Mouse (Mus musculus) midbrain, embryonic 16.5 days (tissue): ENCODE results near the gene Igdcc3. TPM values are rescaled to one million over a fixed set of nuclear protein-coding genes. Genes with fewer than 3 reads are reported as not detected.
"Not testable (repeated sequence)": the region's sequence is repeated elsewhere in the genome, so short reads cannot be mapped to it uniquely, and the experiment has no call there.

Experiments used
- ATAC-seq: fragments of 200-750 bp; cut with Nextera tagmentation; 2 replicates; pipeline ENCODE4 v1.8.0; 2017; ENCODE audit warnings: moderate TSS enrichment
- H3K27ac ChIP-seq: fragments of 300-500 bp; sonication (generic); 2 replicates; pipeline ENCODE4 v1.5.1; 2014; ENCODE audit warnings: mild to moderate bottlenecking, low read length, mixed read lengths
- H3K27me3 ChIP-seq: fragments of 300-500 bp; sonication (generic); 2 replicates; pipeline ENCODE4 v1.6.1; 2014; ENCODE audit warnings: low read depth, low read length, mixed read lengths; ENCODE audit not compliant: control insufficient read depth, insufficient read depth
- H3K36me3 ChIP-seq: fragments of 300-500 bp; sonication (generic); 2 replicates; pipeline ENCODE4 v1.6.1; 2014; ENCODE audit warnings: mild to moderate bottlenecking, low read length, moderate library complexity, mixed read lengths; ENCODE audit not compliant: control insufficient read depth, insufficient read depth
- H3K4me1 ChIP-seq: fragments of 300-500 bp; sonication (generic); 2 replicates; pipeline ENCODE4 v1.6.1; 2014; ENCODE audit warnings: mild to moderate bottlenecking, low read length, mixed read lengths; ENCODE audit not compliant: control insufficient read depth, insufficient read depth
- H3K4me2 ChIP-seq: fragments of 300-500 bp; sonication (generic); 2 replicates; pipeline ENCODE4 v1.6.1; 2014; ENCODE audit warnings: mild to moderate bottlenecking, low read length, mixed read lengths
- H3K4me3 ChIP-seq: fragments of 300-500 bp; sonication (generic); 2 replicates; pipeline ENCODE4 v1.5.1; 2014; ENCODE audit warnings: low read depth, mild to moderate bottlenecking, low read length, moderate library complexity, mixed read lengths
- H3K9ac ChIP-seq: fragments of 300-500 bp; sonication (generic); 2 replicates; pipeline ENCODE4 v1.6.1; 2014; ENCODE audit warnings: low read depth, low read length, mixed read lengths
- H3K9me3 ChIP-seq: fragments of 300-500 bp; sonication (generic); replicated peaks from 2 replicates; pipeline ENCODE4 v1.6.1; 2014; ENCODE audit warnings: mild to moderate bottlenecking, low read length, mixed read lengths; ENCODE audit not compliant: control insufficient read depth, poor library complexity, severe bottlenecking
- WGBS: fragments of 180-500 bp; shearing (Covaris S2); extraction: QIAGEN DNeasy Blood & Tissue Kit; methylation state at CpG from one replicate; pipeline ENCODE4 v1.1.7; 2014; 5-methylcytosine and 5-hydroxymethylcytosine counted together
- polyA plus RNA-seq: library from polyadenylated mRNA; unstranded; fragments of >200 nt; fragmentation: Nextera tagmentation; extraction: Ambion mirVana; gene quantifications from 2 replicates; pipeline ENCODE4 v1.2.1, GENCODE M21; 2015

Igdcc3 gene
- polyA plus RNA-seq, 1 experiment from 2014 or later = 8.7 TPM

- Histone ChIP-seq H3K27me3 (no peaks in the 10 kb centered on the region), H3K4me1 (peaks cover 7% of the 10 kb centered on the region), H3K27ac (peak overlapping the region; percentile 87), H3K4me3 (peak overlapping the region; percentile 40), H3K4me2 (peak overlapping the region; percentile 52), H3K9me3 (no peaks in the 10 kb centered on the region), H3K36me3 (no peaks in the 10 kb centered on the region), H3K9ac (peak overlapping the region; percentile 54)
- ATAC-seq = peak; percentile 89
- WGBS = under 1% methylated on average over 18 of the region's 18 CpGs
These were observed 60.6 kb downstream of the Igdcc3 start for GRCm38 (mm10) chr9:65201381-65202164.

- Histone ChIP-seq H3K27ac (peak overlapping the region; percentile 87), H3K4me3 (peak overlapping the region; percentile 40), H3K27me3 (no peaks in the 10 kb centered on the region), H3K9me3 (no peaks in the 10 kb centered on the region), H3K9ac (peak overlapping the region; percentile 54), H3K36me3 (no peaks in the 10 kb centered on the region), H3K4me2 (peak overlapping the region; percentile 52), H3K4me1 (peaks cover 3% of the 10 kb centered on the region; the same call in 1 of the 2 replicates)
- 23% methylated on average over 10 of the region's 11 CpGs for WGBS
- peak; percentile 40; the same call in 1 of the 2 replicates for ATAC-seq
These were observed 61.3 kb downstream of the Igdcc3 start for GRCm38 (mm10) chr9:65202165-65202754.

GRCm38 (mm10) chr9:65205049-65205815 lies 64.2 kb downstream of the Igdcc3 start:
- H3K4me1 ChIP-seq = peaks cover 3% of the 10 kb centered on the region; the same call in 1 of the 2 replicates
- no peak overlapping the region for H3K27ac ChIP-seq
- no peak overlapping the region for H3K9ac ChIP-seq
- H3K9me3 ChIP-seq = no peaks in the 10 kb centered on the region
- no peak overlapping the region for H3K4me2 ChIP-seq
- ATAC-seq = no peak
- no peaks in the 10 kb centered on the region for H3K27me3 ChIP-seq
- no peak overlapping the region for H3K4me3 ChIP-seq
- H3K36me3 ChIP-seq = no peaks in the 10 kb centered on the region
- WGBS = 77% methylated on average over 11 of the region's 11 CpGs

GRCm38 (mm10) chr9:65207041-65207815 lies 66.2 kb downstream of the Igdcc3 start:
- 94% methylated on average over 9 of the region's 9 CpGs for WGBS
- ATAC-seq, H3K27me3 ChIP-seq, H3K9me3 ChIP-seq, H3K4me2 ChIP-seq, H3K9ac ChIP-seq, H3K4me3 ChIP-seq, H3K4me1 ChIP-seq, H3K36me3 ChIP-seq, H3K27ac ChIP-seq: not testable (repeated sequence)

GRCm38 (mm10) chr9:65208293-65209179 lies 67.5 kb downstream of the Igdcc3 start:
- no peak overlapping the region for H3K9ac ChIP-seq
- no peaks in the 10 kb centered on the region for H3K4me1 ChIP-seq
- no peak overlapping the region for H3K27ac ChIP-seq
- no peaks in the 10 kb centered on the region for H3K9me3 ChIP-seq
- WGBS = 94% methylated on average over 32 of the region's 32 CpGs
- no peak for ATAC-seq
- H3K4me3 ChIP-seq = no peak overlapping the region
- no peaks in the 10 kb centered on the region for H3K27me3 ChIP-seq
- H3K36me3 ChIP-seq = no peaks in the 10 kb centered on the region
- H3K4me2 ChIP-seq = no peak overlapping the region

- Histone ChIP-seq H3K27me3 (no peaks in the 10 kb centered on the region), H3K9me3 (no peaks in the 10 kb centered on the region), H3K36me3 (no peaks in the 10 kb centered on the region), H3K27ac (no peak overlapping the region), H3K9ac (no peak overlapping the region), H3K4me1 (peaks cover 5% of the 10 kb centered on the region), H3K4me3 (no peak overlapping the region), H3K4me2 (no peak overlapping the region)
- 44% methylated on average over 1 of the region's 1 CpGs for WGBS
- ATAC-seq = no peak
These were observed 70.6 kb downstream of the Igdcc3 start for GRCm38 (mm10) chr9:65211598-65211997.

- Histone ChIP-seq H3K4me2 (peak overlapping the region; percentile 78), H3K9me3 (no peaks in the 10 kb centered on the region), H3K4me3 (peak overlapping the region; percentile 70), H3K27me3 (no peaks in the 10 kb centered on the region), H3K36me3 (no peaks in the 10 kb centered on the region), H3K4me1 (peaks cover 5% of the 10 kb centered on the region), H3K27ac (peak overlapping the region; percentile 88), H3K9ac (peak overlapping the region; percentile 87)
- no peak for ATAC-seq
- 19% methylated on average over 10 of the region's 10 CpGs for WGBS
These were observed 73.4 kb downstream of the Igdcc3 start for GRCm38 (mm10) chr9:65214425-65214777.
